Mouse (Mus musculus): Measurements from ENCODE around the gene Hbb-bs.

DNA sequence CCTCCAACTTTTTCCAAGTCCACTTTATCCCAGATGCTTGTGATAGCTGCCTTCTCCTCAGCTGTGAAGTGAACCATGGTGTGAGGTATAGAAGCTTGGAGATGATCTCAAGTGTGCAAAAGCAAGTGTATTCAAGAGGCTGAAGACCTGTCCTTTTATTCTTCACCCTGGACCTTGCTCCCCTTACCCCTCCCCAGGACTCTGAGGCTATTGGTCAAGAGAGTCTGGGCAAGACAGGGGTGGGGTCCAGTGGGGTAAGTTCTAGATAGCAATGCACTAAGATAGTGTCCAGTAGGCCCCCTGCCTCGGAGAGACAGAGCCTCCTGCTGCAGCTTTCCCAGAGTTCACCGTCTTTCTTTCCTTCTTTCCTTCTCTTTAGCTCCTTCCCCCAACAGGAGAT lies 15.1 kb upstream of the Hbb-bs start, which contains the start of gene Hbb-bh1:
- TF ChIP-seq CTCF (IDR thresholded peaks at IDR 0.05; ENCODE audit: control insufficient read depth, insufficient read depth, insufficient replicate concordance, low read depth, low read length) (no peak), POLR2A (IDR thresholded peaks at IDR 0.05; ENCODE audit: control insufficient read depth, low read depth, low read length) (no peak)
